Mouse (Mus musculus) forebrain, embryonic 12.5 days (tissue): ENCODE results near the gene Rinl. TPM values are rescaled to one million over a fixed set of nuclear protein-coding genes. Genes with fewer than 3 reads are reported as not detected.

Source experiments
- ATAC-seq: fragments of 200-750 bp; cut with Nextera tagmentation; 2 replicates; pipeline ENCODE4 v1.8.0; 2017; ENCODE audit warnings: moderate TSS enrichment; ENCODE audit not compliant: low FRiP score
- H3K27ac ChIP-seq: fragments of 300-500 bp; sonication (generic); 2 replicates; pipeline ENCODE4 v1.5.1; 2016; ENCODE audit warnings: mild to moderate bottlenecking
- H3K27me3 ChIP-seq: fragments of 300-500 bp; sonication (generic); 2 replicates; pipeline ENCODE4 v1.6.1; 2016; ENCODE audit warnings: mild to moderate bottlenecking
- H3K36me3 ChIP-seq: fragments of 300-500 bp; sonication (generic); replicated peaks from 2 replicates; pipeline ENCODE4 v1.6.1; 2016; ENCODE audit warnings: mild to moderate bottlenecking
- H3K4me1 ChIP-seq: fragments of 300-500 bp; sonication (generic); 2 replicates; pipeline ENCODE4 v1.6.1; 2016
- H3K4me2 ChIP-seq: fragments of 300-500 bp; sonication (generic); 2 replicates; pipeline ENCODE4 v1.6.1; 2016; ENCODE audit warnings: mild to moderate bottlenecking, moderate library complexity
- H3K4me3 ChIP-seq: fragments of 300-500 bp; sonication (generic); replicated peaks from 2 replicates; pipeline ENCODE4 v1.5.1; 2016; ENCODE audit warnings: mild to moderate bottlenecking
- H3K9ac ChIP-seq: fragments of 300-500 bp; sonication (generic); 2 replicates; pipeline ENCODE4 v1.6.1; 2016; ENCODE audit warnings: mild to moderate bottlenecking
- H3K9me3 ChIP-seq: fragments of 300-500 bp; sonication (generic); 2 replicates; pipeline ENCODE4 v1.6.1; 2016
- WGBS: fragments of 180-500 bp; shearing (Covaris S2); methylation state at CpG from one replicate; pipeline ENCODE4 v1.1.7; 2016; 5-methylcytosine and 5-hydroxymethylcytosine counted together
- polyA plus RNA-seq: library from polyadenylated mRNA; unstranded; fragments of >200 nt; fragmentation: Nextera tagmentation; extraction: Ambion mirVana; gene quantifications from 2 replicates; pipeline ENCODE4 v1.2.1, GENCODE M21; 2016

Rinl gene
- polyA plus RNA-seq, 1 experiment from 2014 or later = 2.5 TPM

- Histone ChIP-seq H3K9ac (no peak overlapping the region), H3K27ac (peak overlapping the region; percentile 69), H3K36me3 (no peaks in the 10 kb centered on the region), H3K27me3 (no peaks in the 10 kb centered on the region), H3K4me2 (peak overlapping the region; percentile 9; the same call in 1 of the 2 replicates), H3K9me3 (no peaks in the 10 kb centered on the region), H3K4me1 (peaks cover 24% of the 10 kb centered on the region), H3K4me3 (no peak overlapping the region)
- no peak for ATAC-seq
- 27% methylated on average over 10 of the region's 10 CpGs for WGBS
Measured at GRCm38 (mm10) chr7:28801901-28802670, 13.3 kb downstream of the Rinl start.

- H3K4me1 ChIP-seq = peaks cover 29% of the 10 kb centered on the region
Measured at GRCm38 (mm10) chr7:28802846-28803588, 14.2 kb downstream of the Rinl start.

GRCm38 (mm10) chr7:28803756-28804155, 15.0 kb downstream of the Rinl start:
- Histone ChIP-seq H3K27ac (no peak overlapping the region), H3K9ac (no peak overlapping the region), H3K36me3 (no peaks in the 10 kb centered on the region), H3K4me2 (no peak overlapping the region), H3K4me3 (no peak overlapping the region), H3K9me3 (no peaks in the 10 kb centered on the region), H3K27me3 (no peaks in the 10 kb centered on the region), H3K4me1 (peaks cover 34% of the 10 kb centered on the region)
- 70% methylated on average over 4 of the region's 4 CpGs for WGBS
- ATAC-seq = no peak

More at GRCm38 (mm10) chr7:28802846-28803588, 14.2 kb downstream of the Rinl start:
- H3K27me3 ChIP-seq = no peaks in the 10 kb centered on the region
- H3K36me3 ChIP-seq = no peaks in the 10 kb centered on the region
- H3K9me3 ChIP-seq = no peaks in the 10 kb centered on the region
- 0 out of 2 replicates have a peak overlapping the region, but pooled peaks have one; percentile 0 for H3K9ac ChIP-seq
- H3K4me2 ChIP-seq = peak overlapping the region; percentile 9
- 10% methylated on average over 10 of the region's 10 CpGs for WGBS
- 0 out of 2 replicates have a peak, but pooled peaks have one; percentile 36 for ATAC-seq
- H3K27ac ChIP-seq = peak overlapping the region; percentile 69
- H3K4me3 ChIP-seq = no peak overlapping the region

- H3K9me3 ChIP-seq = no peaks in the 10 kb centered on the region
- H3K9ac ChIP-seq = no peak overlapping the region
- ATAC-seq = no peak
- peaks cover under 1% of the 10 kb centered on the region; the same call in 1 of the 2 replicates for H3K36me3 ChIP-seq
- no peak overlapping the region for H3K4me3 ChIP-seq
- no peaks in the 10 kb centered on the region for H3K27me3 ChIP-seq
- no peak overlapping the region for H3K27ac ChIP-seq
- H3K4me1 ChIP-seq = peaks cover 31% of the 10 kb centered on the region
- no peak overlapping the region for H3K4me2 ChIP-seq
- WGBS = 79% methylated on average over 4 of the region's 4 CpGs
Measured at GRCm38 (mm10) chr7:28806869-28807268, 18.1 kb downstream of the Rinl start.

GRCm38 (mm10) chr7:28807641-28808220, 19.0 kb downstream of the Rinl start:
- Histone ChIP-seq H3K4me3 (peak overlapping the region; percentile 85), H3K27me3 (no peaks in the 10 kb centered on the region), H3K27ac (peak overlapping the region; percentile 100), H3K4me1 (peaks cover 31% of the 10 kb centered on the region), H3K4me2 (peak overlapping the region; percentile 91), H3K9me3 (no peaks in the 10 kb centered on the region), H3K36me3 (peaks cover 9% of the 10 kb centered on the region), H3K9ac (peak overlapping the region; percentile 94)
- no peak for ATAC-seq
- WGBS = 17% methylated on average over 8 of the region's 8 CpGs

- 3% methylated on average over 35 of the region's 35 CpGs for WGBS
- no peaks in the 10 kb centered on the region for H3K27me3 ChIP-seq
- H3K9me3 ChIP-seq = no peaks in the 10 kb centered on the region
- ATAC-seq = peak; percentile 2
- peak within 1 kb of the TSS; percentile 100 for H3K27ac ChIP-seq
- peak within 1 kb of the TSS; percentile 85 for H3K4me3 ChIP-seq
- H3K4me2 ChIP-seq = peak within 1 kb of the TSS; percentile 91
- H3K9ac ChIP-seq = peak within 1 kb of the TSS; percentile 94
- H3K4me1 ChIP-seq = peaks cover 31% of the 10 kb centered on the region
- peaks cover 15% of the 10 kb centered on the region for H3K36me3 ChIP-seq
Measured at GRCm38 (mm10) chr7:28808221-28808941, 19.6 kb downstream of the Rinl start, which contains the start of gene Hnrnpl. Hnrnpl (plus strand) TSS chr7:28808541.

- peaks cover 34% of the 10 kb centered on the region for H3K4me1 ChIP-seq
- H3K9me3 ChIP-seq = no peaks in the 10 kb centered on the region
- WGBS = under 1% methylated on average over 31 of the region's 32 CpGs
- H3K4me3 ChIP-seq = peak overlapping the region; percentile 85
- peak overlapping the region; percentile 91 for H3K4me2 ChIP-seq
- H3K27me3 ChIP-seq = no peaks in the 10 kb centered on the region
- peaks cover 21% of the 10 kb centered on the region for H3K36me3 ChIP-seq
- peak overlapping the region; percentile 94 for H3K9ac ChIP-seq
- peak; percentile 71 for ATAC-seq
- peak overlapping the region; percentile 100 for H3K27ac ChIP-seq
Measured at GRCm38 (mm10) chr7:28808957-28809393, 20.2 kb downstream of the Rinl start.

- Histone ChIP-seq H3K4me2 (peak overlapping the region; percentile 91), H3K9ac (peak overlapping the region; percentile 94), H3K4me1 (peaks cover 35% of the 10 kb centered on the region), H3K4me3 (peak overlapping the region; percentile 85), H3K27ac (peak overlapping the region; percentile 100), H3K36me3 (peaks cover 27% of the 10 kb centered on the region), H3K9me3 (no peaks in the 10 kb centered on the region), H3K27me3 (no peaks in the 10 kb centered on the region)
- WGBS = under 1% methylated on average over 35 of the region's 35 CpGs
- ATAC-seq = peak; percentile 30
Measured at GRCm38 (mm10) chr7:28809401-28810089, 20.8 kb downstream of the Rinl start.

GRCm38 (mm10) chr7:28810107-28811066, 21.6 kb downstream of the Rinl start:
- H3K4me3 ChIP-seq = peak overlapping the region; percentile 89
- H3K9me3 ChIP-seq = no peaks in the 10 kb centered on the region
- peaks cover 42% of the 10 kb centered on the region for H3K4me1 ChIP-seq
- H3K27ac ChIP-seq = peak overlapping the region; percentile 100
- peak overlapping the region; percentile 96 for H3K4me2 ChIP-seq
- H3K27me3 ChIP-seq = no peaks in the 10 kb centered on the region
- peak overlapping the region; percentile 94 for H3K9ac ChIP-seq
- under 1% methylated on average over 69 of the region's 70 CpGs for WGBS
- ATAC-seq = peak; percentile 93
- peaks cover 35% of the 10 kb centered on the region for H3K36me3 ChIP-seq

GRCm38 (mm10) chr7:28811228-28811627, 22.5 kb downstream of the Rinl start:
- WGBS = under 1% methylated on average over 38 of the region's 40 CpGs
- peak overlapping the region; percentile 94 for H3K9ac ChIP-seq
- peak overlapping the region; percentile 96 for H3K4me2 ChIP-seq
- H3K27me3 ChIP-seq = no peaks in the 10 kb centered on the region
- H3K36me3 ChIP-seq = peaks cover 44% of the 10 kb centered on the region
- H3K4me1 ChIP-seq = peaks cover 50% of the 10 kb centered on the region
- peak overlapping the region; percentile 99 for H3K27ac ChIP-seq
- no peaks in the 10 kb centered on the region for H3K9me3 ChIP-seq
- ATAC-seq = peak; percentile 31; the same call in 1 of the 2 replicates
- H3K4me3 ChIP-seq = peak overlapping the region; percentile 89
